Mouse (Mus musculus): ENCODE measurements around the gene Usp7.

GRCm38 (mm10) chr16:8676800-8677199, 115.3 kb downstream of the Usp7 start:
- TF ChIP-seq TAL1 (conservative IDR thresholded peaks at IDR 0.05; ENCODE audit: low read depth, low read length) (no peak), CTCF (IDR thresholded peaks at IDR 0.05; ENCODE audit: low read depth, low read length) (peak; percentile 93), POLR2AphosphoS5 (IDR thresholded peaks at IDR 0.05; ENCODE audit: insufficient replicate concordance, low read depth, low read length) (no peak)

All from G1E (cell line).